Mouse (Mus musculus): ENCODE results near the gene Gm49711. TPM values are rescaled to one million over a fixed set of nuclear protein-coding genes. Genes with fewer than 3 reads are reported as not detected.
A peak's percentile ranks its signal among the peaks of the same experiment; 100 is the strongest.

Gm49711 gene
- 0.11 TPM in 1 of 2 replicates, not detected in the other for polyA plus RNA-seq (2016; fragmentation: Nextera tagmentation; extraction: Ambion mirVana)

GRCm38 (mm10) chr16:92057852-92058643 lies at the start of gene Gm49711, which contains the start of the genes Mrps6 and Slc5a3:
Gm49711 (plus strand) TSS chr16:92058316.
Mrps6 (plus strand) TSS chr16:92058270.
Slc5a3 (plus strand) TSS chr16:92058322.
- peaks cover 38% of the 10 kb centered on the region for H3K36me3 ChIP-seq
- peak within 1 kb of the TSS; percentile 95 for H3K27ac ChIP-seq (replicated peaks)
- peak; percentile 95 for DNase-seq (ENCODE audit: low spot score)
- H3K27me3 ChIP-seq (ENCODE audit: low read depth, poor library complexity, severe bottlenecking) = no peaks in the 10 kb centered on the region
- peak within 1 kb of the TSS; percentile 96 for H3K4me3 ChIP-seq
- under 1% methylated on average over 95 of the region's 99 CpGs for WGBS
- peaks cover 36% of the 10 kb centered on the region for H3K4me1 ChIP-seq
- H3K9me3 ChIP-seq (replicated peaks) = peaks cover 15% of the 10 kb centered on the region

GRCm38 (mm10) chr16:92009586-92009985 lies 48.5 kb upstream of the Gm49711 start:
- WGBS = 94% methylated on average over 2 of the region's 2 CpGs
- DNase-seq (ENCODE audit: low spot score) = no peak
- H3K36me3 ChIP-seq = no peaks in the 10 kb centered on the region
- no peak overlapping the region for H3K4me3 ChIP-seq
- H3K27ac ChIP-seq (replicated peaks) = no peak overlapping the region
- H3K4me1 ChIP-seq = no peaks in the 10 kb centered on the region
- H3K27me3 ChIP-seq (ENCODE audit: low read depth, poor library complexity, severe bottlenecking) = no peaks in the 10 kb centered on the region
- H3K9me3 ChIP-seq (replicated peaks) = no peaks in the 10 kb centered on the region

GRCm38 (mm10) chr16:92016792-92017191 lies 41.3 kb upstream of the Gm49711 start:
- DNase-seq (ENCODE audit: low spot score) = no peak
- H3K9me3 ChIP-seq (replicated peaks) = no peaks in the 10 kb centered on the region
- H3K27me3 ChIP-seq (ENCODE audit: low read depth, poor library complexity, severe bottlenecking) = no peaks in the 10 kb centered on the region
- H3K4me1 ChIP-seq = peaks cover 18% of the 10 kb centered on the region
- no peak overlapping the region for H3K4me3 ChIP-seq
- H3K36me3 ChIP-seq = no peaks in the 10 kb centered on the region
- no peak overlapping the region for H3K27ac ChIP-seq (replicated peaks)
- 90% methylated on average over 8 of the region's 8 CpGs for WGBS

- Histone ChIP-seq H3K27me3 (ENCODE audit: low read depth, poor library complexity, severe bottlenecking) (no peaks in the 10 kb centered on the region), H3K27ac (replicated peaks) (peak overlapping the region; percentile 87), H3K36me3 (no peaks in the 10 kb centered on the region), H3K4me3 (peak overlapping the region; percentile 47), H3K9me3 (replicated peaks) (no peaks in the 10 kb centered on the region), H3K4me1 (peaks cover 31% of the 10 kb centered on the region)
- DNase-seq (ENCODE audit: low spot score) = peak; percentile 53
- 9% methylated on average over 26 of the region's 26 CpGs for WGBS
These were observed 38.7 kb upstream of the Gm49711 start for GRCm38 (mm10) chr16:92019141-92020118.

- H3K9me3 ChIP-seq (replicated peaks) = no peaks in the 10 kb centered on the region
- peaks cover 31% of the 10 kb centered on the region for H3K4me1 ChIP-seq
- no peak overlapping the region; the same call in 1 of the 2 replicates for H3K27ac ChIP-seq (replicated peaks)
- no peak for DNase-seq (ENCODE audit: low spot score)
- no peaks in the 10 kb centered on the region for H3K36me3 ChIP-seq
- 87% methylated on average over 12 of the region's 12 CpGs for WGBS
- no peak overlapping the region for H3K4me3 ChIP-seq
- H3K27me3 ChIP-seq (ENCODE audit: low read depth, poor library complexity, severe bottlenecking) = no peaks in the 10 kb centered on the region
These were observed 36.3 kb upstream of the Gm49711 start for GRCm38 (mm10) chr16:92021656-92022400.

- WGBS = 85% methylated on average over 20 of the region's 20 CpGs
- no peak for DNase-seq (ENCODE audit: low spot score)
- Histone ChIP-seq H3K27ac (replicated peaks) (no peak overlapping the region; the same call in 1 of the 2 replicates), H3K4me1 (peaks cover 31% of the 10 kb centered on the region), H3K4me3 (no peak overlapping the region), H3K36me3 (no peaks in the 10 kb centered on the region), H3K27me3 (ENCODE audit: low read depth, poor library complexity, severe bottlenecking) (no peaks in the 10 kb centered on the region), H3K9me3 (replicated peaks) (no peaks in the 10 kb centered on the region)
These were observed 35.4 kb upstream of the Gm49711 start for GRCm38 (mm10) chr16:92022494-92023283.

GRCm38 (mm10) chr16:92033286-92033685 lies 24.8 kb upstream of the Gm49711 start:
- Histone ChIP-seq H3K27ac (replicated peaks) (no peak overlapping the region), H3K36me3 (no peaks in the 10 kb centered on the region), H3K4me3 (no peak overlapping the region), H3K4me1 (peaks cover 11% of the 10 kb centered on the region), H3K9me3 (replicated peaks) (no peaks in the 10 kb centered on the region), H3K27me3 (ENCODE audit: low read depth, poor library complexity, severe bottlenecking) (no peaks in the 10 kb centered on the region)
- no peak for DNase-seq (ENCODE audit: low spot score)
- WGBS = 87% methylated on average over 3 of the region's 3 CpGs

- Histone ChIP-seq H3K27ac (replicated peaks) (no peak overlapping the region), H3K4me3 (no peak overlapping the region), H3K36me3 (no peaks in the 10 kb centered on the region), H3K4me1 (peaks cover 11% of the 10 kb centered on the region), H3K27me3 (ENCODE audit: low read depth, poor library complexity, severe bottlenecking) (no peaks in the 10 kb centered on the region), H3K9me3 (replicated peaks) (no peaks in the 10 kb centered on the region)
- no peak for DNase-seq (ENCODE audit: low spot score)
- 72% methylated on average over 5 of the region's 5 CpGs for WGBS
These were observed 23.4 kb upstream of the Gm49711 start for GRCm38 (mm10) chr16:92034676-92035075.

- WGBS = 78% methylated on average over 8 of the region's 8 CpGs
- peaks cover 11% of the 10 kb centered on the region for H3K4me1 ChIP-seq
- no peaks in the 10 kb centered on the region for H3K9me3 ChIP-seq (replicated peaks)
These were observed 21.4 kb upstream of the Gm49711 start for GRCm38 (mm10) chr16:92036701-92037100.

GRCm38 (mm10) chr16:92037891-92038607 lies 20.1 kb upstream of the Gm49711 start:
- H3K4me3 ChIP-seq = no peak overlapping the region
- no peaks in the 10 kb centered on the region for H3K9me3 ChIP-seq (replicated peaks)
- no peak overlapping the region for H3K27ac ChIP-seq (replicated peaks)
- 88% methylated on average over 21 of the region's 21 CpGs for WGBS
- no peaks in the 10 kb centered on the region for H3K27me3 ChIP-seq (ENCODE audit: low read depth, poor library complexity, severe bottlenecking)
- no peak for DNase-seq (ENCODE audit: low spot score)
- H3K36me3 ChIP-seq = no peaks in the 10 kb centered on the region
- H3K4me1 ChIP-seq = peaks cover 11% of the 10 kb centered on the region

More at GRCm38 (mm10) chr16:92036701-92037100, 21.4 kb upstream of the Gm49711 start:
- Histone ChIP-seq H3K36me3 (no peaks in the 10 kb centered on the region), H3K4me3 (no peak overlapping the region), H3K27me3 (ENCODE audit: low read depth, poor library complexity, severe bottlenecking) (no peaks in the 10 kb centered on the region), H3K27ac (replicated peaks) (no peak overlapping the region)
- DNase-seq (ENCODE audit: low spot score) = no peak

- no peak for DNase-seq (ENCODE audit: low spot score)
These were observed 18.7 kb upstream of the Gm49711 start for GRCm38 (mm10) chr16:92039421-92039820.

More at GRCm38 (mm10) chr16:92039421-92039820, 18.7 kb upstream of the Gm49711 start:
- Histone ChIP-seq H3K4me3 (no peak overlapping the region), H3K27ac (replicated peaks) (no peak overlapping the region), H3K36me3 (no peaks in the 10 kb centered on the region), H3K9me3 (replicated peaks) (no peaks in the 10 kb centered on the region), H3K27me3 (ENCODE audit: low read depth, poor library complexity, severe bottlenecking) (no peaks in the 10 kb centered on the region), H3K4me1 (peaks cover 11% of the 10 kb centered on the region)
- 94% methylated on average over 7 of the region's 7 CpGs for WGBS

All from midbrain, embryonic 10.5 days (tissue).